Mouse (Mus musculus): ENCODE results near the gene Cbr4.
A peak's percentile ranks its signal among the peaks of the same experiment; 100 is the strongest.

Cbr4 gene

GRCm38 (mm10) chr8:61488631-61489030 lies 1.1 kb downstream of the Cbr4 start:
- DNase-seq (ENCODE audit: low read depth in 2 of 2, low spot score in 2 of 2) = no peak

DNA sequence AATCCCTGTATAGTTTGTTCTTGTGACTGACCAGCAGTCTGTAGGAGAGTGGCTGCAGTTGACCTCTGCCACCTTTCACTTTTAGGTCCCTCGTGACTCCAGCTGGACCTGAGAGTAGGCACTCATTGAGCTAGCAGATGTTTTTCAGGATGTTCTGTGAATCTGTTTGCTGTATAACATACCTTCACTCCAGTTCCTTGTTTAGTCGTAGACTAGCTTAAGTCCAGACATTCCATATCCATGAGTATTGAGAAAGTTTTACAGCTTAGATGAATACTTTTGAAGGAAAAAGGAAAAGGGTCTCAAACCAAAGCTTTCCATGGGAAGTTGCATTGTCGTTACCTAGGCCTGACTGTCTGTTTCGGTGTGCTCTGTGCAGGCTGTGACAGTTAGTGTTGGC lies 9.6 kb downstream of the Cbr4 start:
- no peak for DNase-seq (ENCODE audit: low read depth in 2 of 2, low spot score in 2 of 2)

GRCm38 (mm10) chr8:61499035-61499434 lies 11.5 kb downstream of the Cbr4 start:
- DNase-seq (ENCODE audit: low read depth in 2 of 2, low spot score in 2 of 2) = no peak

DNA sequence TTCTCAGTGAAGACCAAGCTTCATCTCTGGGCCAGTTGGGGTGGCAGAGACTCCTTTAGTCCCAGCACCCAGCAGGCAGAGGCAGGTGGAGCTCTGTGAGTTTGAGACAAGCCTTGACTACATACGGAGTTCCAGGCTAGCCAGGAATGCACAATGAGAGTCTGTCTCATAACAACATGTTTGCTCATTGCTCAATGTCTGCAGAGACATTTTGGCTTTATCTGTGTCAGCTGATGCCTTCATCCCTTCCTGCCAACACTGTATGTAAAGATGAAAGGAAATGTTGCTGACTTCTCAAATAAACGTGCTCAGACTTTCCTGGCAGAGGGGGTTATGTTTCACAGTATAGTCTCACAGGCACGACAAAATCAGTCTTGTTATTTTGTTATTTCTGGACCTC lies 13.4 kb downstream of the Cbr4 start:
- no peak for DNase-seq (ENCODE audit: low read depth in 2 of 2, low spot score in 2 of 2)

GRCm38 (mm10) chr8:61502277-61502676 lies 14.7 kb downstream of the Cbr4 start:
- no peak for DNase-seq (ENCODE audit: low read depth in 2 of 2, low spot score in 2 of 2)

DNA sequence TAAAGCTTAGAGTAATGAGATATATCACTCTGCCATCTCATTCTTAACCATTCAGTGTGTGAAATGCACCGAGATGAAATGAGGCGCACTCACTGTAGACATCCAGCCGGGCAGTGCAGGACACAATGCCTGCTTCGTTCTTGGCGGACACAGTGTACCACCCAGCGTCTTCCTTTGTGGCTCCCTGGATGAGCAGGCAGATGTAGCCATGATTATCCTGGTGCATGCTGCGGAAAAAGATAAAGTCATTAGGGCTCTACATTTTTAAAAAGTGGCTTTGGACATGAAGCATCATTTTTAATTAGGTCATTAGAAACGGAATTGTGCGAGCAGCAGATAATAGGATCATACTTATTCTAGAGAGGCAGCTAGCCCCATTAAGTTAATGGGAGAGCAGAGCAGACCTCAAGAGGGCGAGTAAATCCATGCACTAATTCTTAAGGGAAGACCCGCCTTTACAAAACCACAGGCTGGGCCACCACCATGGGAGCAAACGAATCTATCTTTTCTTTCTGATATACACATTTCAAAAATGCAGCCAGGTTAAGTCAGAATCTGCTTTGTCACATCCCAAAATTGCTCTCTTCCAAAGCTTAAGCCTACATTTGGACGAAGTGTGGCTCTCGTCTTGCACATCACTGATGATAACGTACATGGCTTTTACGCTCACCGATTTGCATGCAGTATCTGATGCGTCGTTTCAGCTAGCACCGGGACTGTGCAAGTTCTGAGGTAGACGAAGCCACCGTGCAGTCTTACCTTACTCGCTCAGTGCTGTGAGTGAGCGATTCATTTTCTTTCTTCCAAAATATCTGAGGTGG lies 27.8 kb downstream of the Cbr4 start:
- DNase-seq (ENCODE audit: low read depth in 2 of 2, low spot score in 2 of 2) = no peak

DNA sequence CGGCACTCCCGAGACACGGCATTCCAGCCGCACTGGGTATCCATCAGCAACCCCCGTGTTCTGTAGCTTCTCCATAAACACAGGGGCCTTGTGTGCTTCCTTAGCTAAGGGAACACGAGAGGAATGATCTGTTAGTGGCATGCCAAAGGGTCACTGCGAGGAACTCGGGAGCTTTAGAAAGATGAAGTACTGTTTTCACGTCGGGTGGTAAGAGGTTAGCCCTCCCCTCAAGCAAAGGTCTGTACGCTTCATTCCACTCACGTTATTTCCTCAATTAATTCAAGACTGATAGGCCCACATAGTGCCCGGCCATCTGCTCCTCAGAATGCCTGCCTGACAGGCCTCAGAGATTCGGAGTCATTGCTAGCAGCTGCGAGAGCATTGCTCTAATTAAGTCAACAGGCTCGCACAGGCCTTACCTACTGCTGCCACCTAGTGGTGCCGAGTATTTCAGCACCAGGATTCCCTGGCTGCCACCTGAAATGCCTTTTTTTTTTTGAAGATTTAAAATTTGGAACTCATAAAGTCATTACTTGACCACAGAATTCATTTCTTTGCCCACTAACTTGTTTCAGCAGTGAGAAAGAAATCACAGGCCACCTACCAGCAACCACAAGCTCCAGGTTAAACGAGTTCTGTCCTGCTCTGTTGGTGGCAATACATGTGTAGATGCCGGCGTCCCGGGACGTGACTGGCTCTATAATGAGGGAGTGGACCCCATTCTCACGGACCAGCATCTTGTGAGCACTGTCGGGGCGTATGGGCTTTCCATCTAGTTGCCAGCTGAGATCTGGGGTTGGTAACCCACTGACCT lies 28.6 kb downstream of the Cbr4 start:
- peak; percentile 37 to 60 for DNase-seq (ENCODE audit: low read depth in 2 of 2, low spot score in 2 of 2)

DNA sequence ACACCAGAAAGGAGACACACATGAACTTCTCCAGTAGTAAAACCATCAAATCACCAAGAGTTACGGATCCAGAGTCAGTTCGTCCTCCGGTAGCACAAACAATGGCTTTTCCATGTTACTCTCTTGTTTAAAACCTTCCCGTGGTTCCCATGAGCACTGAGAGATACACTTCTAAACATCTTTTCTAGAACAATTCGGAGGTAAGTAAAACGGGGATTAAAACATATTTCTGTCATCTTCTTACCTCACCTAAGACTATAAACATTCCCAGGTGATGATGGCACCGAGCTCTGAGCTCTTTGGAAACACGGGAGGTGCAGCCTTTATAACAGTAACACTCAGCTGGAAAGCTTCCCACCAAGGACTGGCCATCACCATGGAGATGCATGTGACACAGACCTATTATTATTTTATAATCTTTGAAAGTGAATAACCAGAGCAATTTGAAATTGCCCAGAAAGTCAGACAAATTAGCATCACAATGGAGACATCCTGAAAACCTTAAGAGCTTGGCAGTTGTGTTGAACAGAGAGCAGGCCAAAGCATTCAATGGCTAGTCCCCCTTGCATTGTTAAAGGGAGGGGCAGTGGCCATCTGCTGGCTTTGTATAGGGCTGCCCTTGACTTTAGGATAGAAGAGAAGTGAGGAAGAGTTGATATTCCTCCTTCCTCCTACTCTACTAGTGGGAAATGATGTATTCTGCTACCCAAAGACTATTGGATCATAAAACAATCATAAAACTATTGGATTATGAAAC lies 29.4 kb downstream of the Cbr4 start:
- DNase-seq (ENCODE audit: low read depth in 2 of 2, low spot score in 2 of 2) = no peak

GRCm38 (mm10) chr8:61517502-61518185 lies 30.1 kb downstream of the Cbr4 start:
- DNase-seq (ENCODE audit: low read depth in 2 of 2, low spot score in 2 of 2) = no peak

DNA sequence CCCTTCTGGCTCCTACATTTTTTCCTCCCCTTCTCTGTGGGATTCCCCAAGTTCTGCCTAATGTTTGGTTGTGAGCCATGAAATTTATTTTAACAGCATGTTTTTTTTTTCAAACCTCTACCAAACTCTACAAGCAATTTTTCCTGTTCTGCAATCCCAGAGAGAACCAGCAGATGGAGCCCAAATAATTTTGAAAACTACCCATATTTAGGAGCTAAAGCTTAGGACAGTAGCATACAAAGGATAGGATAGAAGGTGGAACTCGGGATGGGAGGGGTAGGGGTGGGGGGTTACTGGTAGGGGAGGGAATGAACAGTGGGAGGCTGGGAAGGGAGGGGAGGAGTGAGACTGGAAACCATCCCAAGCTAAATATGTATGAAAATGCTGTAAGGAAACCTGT lies 34.6 kb downstream of the Cbr4 start:
- no peak for DNase-seq (ENCODE audit: low read depth in 2 of 2, low spot score in 2 of 2)

GRCm38 (mm10) chr8:61527037-61527436 lies 39.5 kb downstream of the Cbr4 start:
- DNase-seq (ENCODE audit: low read depth in 2 of 2, low spot score in 2 of 2) = no peak

GRCm38 (mm10) chr8:61528197-61528596 lies 40.7 kb downstream of the Cbr4 start:
- DNase-seq (ENCODE audit: low read depth in 2 of 2, low spot score in 2 of 2) = no peak

DNA sequence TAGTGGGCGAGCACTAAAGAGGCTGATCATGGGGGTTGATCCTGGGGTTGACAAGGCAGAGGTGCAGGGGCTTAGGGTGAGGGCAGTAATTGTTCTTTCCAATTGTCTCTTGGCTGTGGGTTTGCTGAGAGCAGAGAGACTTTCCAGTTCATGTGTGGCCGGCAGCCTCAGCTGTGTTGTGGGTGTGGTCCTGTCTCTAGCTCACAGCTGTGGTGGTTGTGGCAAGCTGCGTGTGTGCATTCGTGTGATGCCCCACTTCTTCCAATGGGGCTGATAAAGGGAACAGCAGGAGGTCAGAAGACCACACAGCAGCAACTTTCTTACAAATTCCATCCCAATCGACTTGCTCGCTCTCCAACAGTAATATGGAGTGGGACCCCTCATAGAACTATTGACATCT lies 41.1 kb downstream of the Cbr4 start:
- DNase-seq (ENCODE audit: low read depth in 2 of 2, low spot score in 2 of 2) = no peak

DNA sequence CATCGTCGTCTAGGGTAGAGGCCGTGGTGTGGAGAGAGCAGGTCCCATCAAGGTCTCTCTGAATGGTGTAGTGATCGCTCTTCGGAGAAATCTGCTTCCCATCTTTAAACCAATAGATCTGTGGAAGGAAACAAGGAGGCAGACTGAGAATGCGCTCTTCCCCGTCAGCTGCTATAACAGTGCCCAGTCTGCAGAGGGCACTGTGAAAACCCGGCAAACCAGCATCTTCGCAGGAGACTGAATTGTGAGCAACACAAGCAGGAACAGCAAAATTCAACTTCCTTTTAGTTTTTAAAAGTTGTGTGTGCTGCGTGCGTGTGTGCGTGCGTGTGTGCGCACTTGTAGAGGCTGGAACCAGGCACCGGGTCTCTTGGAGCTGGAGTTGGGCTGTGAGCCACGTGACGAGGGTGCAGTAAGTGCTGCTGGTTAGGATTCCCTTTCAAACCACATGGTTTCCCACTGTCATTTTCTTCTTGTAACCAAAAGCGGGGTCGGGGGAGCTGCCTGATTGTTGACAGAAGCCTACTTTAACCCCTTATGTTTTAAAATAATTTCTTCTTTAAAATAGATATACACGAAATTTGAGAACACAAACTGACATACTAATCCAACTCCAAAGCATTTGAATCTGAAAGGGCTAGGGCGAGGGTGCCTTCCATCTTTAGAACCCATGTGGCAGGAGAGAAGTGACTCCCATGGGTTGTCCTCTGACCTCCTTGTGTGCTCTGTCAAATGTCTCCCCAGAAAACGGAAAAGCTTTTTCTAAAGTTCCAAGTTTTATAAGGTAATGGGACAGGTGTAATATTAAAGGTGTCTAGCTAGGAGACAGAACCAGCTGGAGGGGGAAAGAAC lies 44.6 kb downstream of the Cbr4 start:
- DNase-seq (ENCODE audit: low read depth in 2 of 2, low spot score in 2 of 2) = no peak

DNA sequence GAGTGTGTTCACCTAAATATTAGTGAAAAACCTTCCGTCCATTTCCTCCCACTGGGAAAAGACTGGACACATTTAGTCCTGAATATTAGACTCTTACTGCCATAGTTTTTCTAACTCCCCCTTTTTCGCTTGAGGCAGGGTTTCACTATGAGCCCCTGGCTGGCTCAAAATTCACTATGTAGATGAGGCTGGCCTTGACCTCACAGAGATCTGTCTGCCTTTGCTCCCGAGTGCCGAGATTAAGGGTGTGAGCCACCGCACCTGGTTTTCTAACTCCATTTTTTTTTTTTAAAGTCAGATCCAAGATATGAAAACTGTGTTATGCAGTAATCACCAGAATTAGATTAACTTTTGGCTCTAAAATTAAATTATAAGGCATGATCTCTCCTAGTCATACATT lies 45.3 kb downstream of the Cbr4 start:
- no peak for DNase-seq (ENCODE audit: low read depth in 2 of 2, low spot score in 2 of 2)

DNA sequence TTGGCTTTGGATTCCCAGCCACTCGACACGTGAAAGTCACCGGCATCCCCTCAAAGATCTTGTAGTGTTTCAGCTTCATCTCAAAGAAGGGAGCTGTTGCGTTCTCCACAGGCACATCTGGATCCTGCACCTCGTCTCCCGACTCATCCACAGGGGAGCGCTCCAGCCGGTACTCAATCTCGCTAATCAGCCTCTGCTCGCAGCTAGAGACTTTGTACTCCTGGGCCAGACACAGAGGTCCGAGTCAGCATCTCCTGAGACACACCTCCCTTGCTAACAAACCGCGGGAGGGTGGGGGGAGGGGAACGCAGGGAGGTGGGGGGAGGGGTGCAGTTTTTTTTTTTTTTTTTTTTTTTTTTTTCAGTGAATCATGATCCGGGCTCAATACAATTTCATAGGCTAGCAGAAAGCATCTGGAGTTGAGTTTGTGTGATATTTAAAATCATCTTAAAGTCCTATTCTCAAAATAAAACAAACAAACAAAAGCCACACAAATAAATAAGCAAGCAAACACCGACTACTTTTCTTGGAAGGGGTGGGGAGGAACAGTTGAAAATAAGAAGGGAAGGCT lies 45.9 kb downstream of the Cbr4 start:
- no peak for DNase-seq (ENCODE audit: low read depth in 2 of 2, low spot score in 2 of 2)

DNA sequence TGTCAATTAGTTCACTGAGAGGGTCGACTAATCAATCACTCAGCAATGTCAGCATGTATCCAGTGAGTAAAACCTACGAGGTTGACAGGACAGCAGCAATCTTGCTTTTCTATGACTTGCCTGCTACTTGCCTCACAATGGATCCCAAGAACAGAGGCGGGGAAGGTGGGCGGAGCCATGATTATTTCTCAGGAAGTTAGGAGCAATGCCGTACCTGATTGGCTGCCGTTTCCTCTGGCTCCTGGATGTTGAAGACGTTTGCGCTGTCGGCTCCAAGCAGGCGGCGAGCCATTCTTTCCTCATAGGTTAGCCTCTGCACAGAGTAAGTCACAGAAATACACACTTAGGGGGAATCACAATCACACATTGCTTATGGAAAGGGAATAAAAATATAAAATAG lies 47.9 kb downstream of the Cbr4 start:
- DNase-seq (ENCODE audit: low read depth in 2 of 2, low spot score in 2 of 2) = no peak

DNA sequence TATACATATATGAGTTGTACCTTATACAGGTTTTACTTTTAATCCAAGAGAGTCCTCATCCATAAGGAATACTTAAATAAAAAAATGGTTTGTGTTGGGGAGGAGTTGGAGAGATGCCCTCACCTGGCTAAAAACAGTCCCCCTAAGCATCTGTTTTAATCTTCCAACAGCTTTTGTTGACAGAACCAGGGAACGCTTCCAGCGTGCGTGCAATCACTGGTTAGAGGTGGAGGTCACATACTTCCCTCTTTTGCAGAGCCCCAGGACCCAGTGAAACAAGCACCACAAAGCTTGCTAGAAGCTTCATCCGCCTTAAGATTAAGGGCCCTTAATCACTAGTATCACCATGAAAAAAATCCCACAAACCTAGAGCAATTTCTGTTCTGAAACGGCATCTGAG lies 49.9 kb downstream of the Cbr4 start:
- no peak for DNase-seq (ENCODE audit: low read depth in 2 of 2, low spot score in 2 of 2)

DNA sequence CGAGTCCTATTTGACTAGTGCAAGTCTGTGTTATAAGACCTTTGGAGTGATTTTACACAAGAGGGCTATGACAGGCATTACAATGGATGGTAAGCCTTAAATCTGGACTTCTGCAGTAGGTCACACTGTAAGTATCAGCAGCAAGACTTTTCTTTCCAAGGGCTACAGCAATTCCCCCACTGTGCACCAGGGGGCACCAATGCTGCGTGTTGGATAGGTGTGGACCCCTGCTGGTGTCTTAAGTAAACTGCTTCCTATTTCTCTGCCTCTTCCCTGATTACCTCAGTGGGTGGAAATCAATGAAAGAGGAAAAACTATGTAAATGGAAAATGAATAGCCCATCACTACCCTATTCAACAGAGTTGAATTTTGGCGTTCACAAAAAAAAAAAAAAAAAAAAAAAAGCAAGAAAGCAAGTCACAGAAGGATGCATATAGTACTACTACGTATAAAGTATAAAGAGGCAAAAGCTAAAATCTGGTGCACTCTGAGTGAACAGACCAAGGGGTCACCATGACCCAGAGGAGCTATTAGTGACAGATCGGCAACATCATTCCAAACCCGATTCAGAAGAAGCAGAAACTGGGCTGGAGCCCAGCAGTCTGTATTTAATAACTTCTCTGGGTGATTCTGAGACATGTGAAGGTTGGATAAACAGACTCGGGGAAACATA lies 52.4 kb downstream of the Cbr4 start:
- peak; percentile 79 to 83 for DNase-seq (ENCODE audit: low read depth in 2 of 2, low spot score in 2 of 2)
